Mouse (Mus musculus) spleen, postnatal 4 days (tissue): ENCODE results near the gene Gm6020.
"Not testable (repeated sequence)": the region's sequence is repeated elsewhere in the genome, so short reads cannot be mapped to it uniquely, and the experiment has no call there.

ENCODE experiments used
- DNase-seq, 2 experiments: peaks; one replicate each; pipeline ENCODE4 v3.0.0; 2022; ENCODE audit warnings: low spot score in 2 of 2

Gm6020 gene

GRCm38 (mm10) chr19:61183590-61183989, at the start of gene Gm6020:
TSS of gene Gm6020 (plus strand) at chr19:61183890.
- not testable (repeated sequence) for DNase-seq

- DNase-seq: no peak
Measured at GRCm38 (mm10) chr19:61138655-61139054, 45.0 kb upstream of the Gm6020 start.

DNA sequence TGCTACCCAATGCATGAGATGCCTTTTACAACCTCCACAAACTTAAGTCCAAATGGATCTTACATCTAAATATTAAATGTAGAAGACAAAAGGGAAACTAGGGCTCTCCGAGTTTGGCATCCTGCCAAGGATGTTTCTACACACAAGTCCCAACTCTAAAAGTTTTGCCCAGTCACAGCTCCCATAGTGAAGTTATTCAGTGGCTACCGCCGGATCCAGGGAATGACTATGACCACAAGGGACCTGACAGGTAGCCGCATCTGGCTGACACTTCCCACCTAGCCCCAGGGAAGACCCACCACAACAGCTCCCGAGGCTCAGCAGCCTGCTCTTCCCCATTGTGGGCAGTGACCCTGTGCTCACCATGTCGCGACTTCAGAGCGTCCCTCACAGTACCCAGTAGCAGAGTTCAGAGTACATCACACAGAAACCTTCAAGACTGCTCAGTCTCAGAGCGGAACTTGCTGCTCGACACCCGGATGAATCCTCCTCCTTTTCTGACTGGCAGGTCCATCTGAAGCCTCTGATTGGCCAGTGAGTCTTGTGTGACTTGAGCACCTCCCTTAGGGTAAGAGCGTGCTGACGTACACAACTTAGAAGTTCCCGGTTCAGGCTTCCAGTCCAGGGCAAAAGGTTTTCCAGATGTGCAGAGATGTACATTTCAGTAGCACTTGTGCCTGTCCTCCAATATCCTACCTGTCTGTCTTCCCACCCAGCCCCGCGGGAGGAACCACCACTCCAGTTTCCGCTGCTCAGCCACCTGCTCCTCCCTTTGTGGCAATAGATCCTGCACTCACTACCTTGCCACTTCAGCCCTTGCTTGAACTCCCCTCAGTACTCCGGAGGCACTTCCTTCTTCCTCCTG, 43.1 kb upstream of the Gm6020 start, which contains the start of gene Zfp950:
Zfp950 (minus strand) TSS at position 499 of the 865 bp plus-strand sequence.
- peak; percentile 79 to 85 for DNase-seq

DNA sequence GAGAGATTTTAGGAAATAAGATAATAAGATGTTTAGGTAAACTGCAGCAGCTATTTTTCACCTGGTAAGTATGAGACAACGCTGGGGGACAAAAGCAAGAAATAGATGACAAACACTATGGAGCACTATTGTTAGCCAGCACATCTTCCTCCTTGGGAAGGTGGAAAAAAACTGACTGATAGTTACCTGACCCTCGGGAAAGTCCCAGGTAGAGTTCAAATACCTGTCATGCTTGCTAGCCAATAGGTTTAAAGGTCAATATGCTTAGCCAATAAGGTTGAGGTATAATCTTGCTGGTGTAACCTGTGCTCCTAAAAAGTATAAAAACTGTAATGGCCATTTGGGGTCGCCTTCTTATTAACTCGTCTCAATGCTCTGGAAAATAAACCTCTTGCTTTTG, 42.4 kb upstream of the Gm6020 start:
- no peak for DNase-seq

- DNase-seq: peak; percentile 25 to 61
Measured at GRCm38 (mm10) chr19:61151372-61151700, 32.4 kb upstream of the Gm6020 start.

GRCm38 (mm10) chr19:61151701-61152420, 31.8 kb upstream of the Gm6020 start:
- DNase-seq: peak; percentile 16 to 59

DNA sequence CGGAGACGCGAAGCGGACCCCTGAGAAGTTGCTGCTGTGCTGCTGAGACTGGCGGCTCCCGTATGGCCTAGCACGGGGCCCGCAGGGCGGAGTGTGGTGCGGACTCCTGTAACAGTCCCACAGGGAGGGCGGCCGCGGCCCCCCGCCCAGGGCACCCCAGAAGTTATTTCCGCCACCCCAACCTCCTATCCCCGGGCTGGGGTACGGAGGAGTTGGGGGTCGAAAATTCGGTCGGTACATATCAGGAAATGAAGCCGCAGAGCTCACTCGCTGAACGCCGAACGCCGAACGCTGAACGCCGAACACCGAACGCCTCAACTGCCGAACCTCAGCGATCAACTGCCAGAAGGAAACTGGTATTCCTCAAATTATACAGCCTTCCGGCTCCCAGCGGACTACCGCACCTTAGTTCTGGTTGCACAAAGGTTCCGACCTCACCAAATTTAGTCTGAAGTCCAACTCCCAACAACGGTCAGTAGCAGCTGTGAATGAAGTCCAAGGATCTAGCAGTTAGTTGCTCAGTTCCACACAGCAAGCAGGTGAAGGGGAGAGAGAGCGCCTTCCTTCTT, 7.8 kb upstream of the Gm6020 start, which contains the start of gene Gm7102:
Gm7102 (minus strand) TSS at position 554 of the 569 bp plus-strand sequence.
- no peak for DNase-seq

DNA sequence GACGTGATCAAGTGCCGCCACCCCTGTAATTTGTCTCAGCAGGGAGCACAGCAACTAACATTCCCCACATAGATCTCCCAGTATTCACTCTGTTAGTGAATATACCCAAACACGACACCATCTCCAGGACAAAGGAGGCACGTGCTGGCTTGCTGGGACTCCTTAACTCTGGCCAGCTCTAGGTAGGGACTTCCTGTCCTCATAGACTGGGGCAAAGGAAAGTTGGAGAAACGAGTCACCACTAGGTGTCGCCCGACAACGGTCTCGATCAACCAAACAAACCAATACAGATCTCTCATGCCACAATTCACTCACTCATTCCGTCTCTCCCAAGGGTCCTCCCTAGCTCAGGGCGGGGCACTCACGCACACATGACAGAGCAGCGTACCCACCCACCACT, 15.6 kb downstream of the Gm6020 start:
- DNase-seq: peak; percentile 88 to 95

GRCm38 (mm10) chr19:61199836-61200235, 16.1 kb downstream of the Gm6020 start:
- peak; percentile 21 to 71 for DNase-seq

GRCm38 (mm10) chr19:61207506-61207905, 23.8 kb downstream of the Gm6020 start:
- DNase-seq: not testable (repeated sequence)

DNA sequence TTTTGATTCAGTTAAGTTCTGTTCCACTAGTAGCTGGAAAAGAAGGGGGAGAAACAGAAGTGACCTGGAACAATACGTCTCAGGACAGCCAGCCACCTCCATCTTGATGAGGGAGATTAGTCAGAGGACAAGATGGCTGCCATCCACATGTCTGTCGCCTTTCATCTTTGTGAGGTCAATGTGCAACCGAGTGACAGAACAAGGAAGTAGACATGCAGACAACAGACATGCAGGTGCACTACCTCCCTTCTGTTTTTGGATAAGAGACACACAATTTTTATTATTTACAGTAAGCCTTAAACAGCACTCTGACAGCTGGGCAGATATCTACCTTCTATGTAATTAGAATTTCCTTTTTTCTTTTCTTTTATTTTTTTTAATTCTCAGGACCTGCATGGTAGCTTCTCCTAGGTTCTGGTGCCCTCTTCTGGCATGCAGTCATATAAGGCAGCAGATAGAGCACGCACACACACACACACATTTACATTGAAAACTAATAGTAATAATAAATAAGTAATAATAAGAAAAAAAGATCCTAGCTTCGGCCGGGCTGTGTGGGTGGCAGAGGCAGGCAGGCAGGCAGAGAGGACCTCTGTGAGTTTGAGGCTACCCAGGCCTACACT, 40.1 kb downstream of the Gm6020 start:
- peak in 1 of 2 experiments; percentile 59 for DNase-seq

GRCm38 (mm10) chr19:61224678-61225525, 41.2 kb downstream of the Gm6020 start:
- peak in 1 of 2 experiments; percentile 78 for DNase-seq

DNA sequence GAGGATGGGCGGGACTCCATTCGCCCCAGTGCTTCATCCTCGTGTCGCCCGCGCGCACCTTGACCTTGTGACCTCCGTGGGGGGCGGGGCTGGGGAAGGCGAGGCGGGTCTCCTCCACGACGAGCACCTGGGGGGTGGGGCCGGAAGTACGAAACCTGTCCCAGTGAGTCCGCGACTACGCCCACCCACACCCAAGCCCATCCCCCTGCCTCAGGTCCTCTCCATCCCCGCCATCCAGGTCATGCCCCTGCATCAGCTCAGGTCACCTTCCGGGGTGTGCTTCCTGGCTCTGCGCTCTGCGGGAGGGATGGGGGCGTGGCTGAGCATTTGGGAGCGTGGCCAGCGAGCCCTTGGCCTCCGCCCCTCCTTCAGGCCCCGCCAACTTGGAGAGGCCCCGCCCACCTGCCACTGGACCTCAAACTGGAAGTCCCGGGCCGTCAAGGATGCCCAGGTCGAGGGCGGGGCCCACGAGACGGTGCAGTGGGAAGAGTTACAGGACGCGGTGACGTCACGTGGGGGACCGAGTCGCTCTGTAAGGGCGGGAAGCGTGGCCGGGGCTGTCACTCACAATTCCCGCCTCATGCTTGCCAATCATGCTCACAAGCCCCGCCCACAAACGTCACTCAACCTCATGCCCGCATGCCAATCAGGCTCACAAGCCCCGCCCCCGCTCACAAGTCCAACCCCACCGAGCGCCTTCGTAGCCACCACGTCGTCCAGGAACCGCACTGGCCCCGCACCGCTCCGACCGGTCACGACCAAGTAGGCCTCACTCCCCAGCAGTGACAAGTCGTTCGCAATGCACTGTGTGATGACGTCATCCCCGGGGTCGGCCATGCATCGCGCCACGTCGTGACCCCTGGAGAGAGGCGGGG, 42.1 kb downstream of the Gm6020 start:
- peak; percentile 75 to 88 for DNase-seq

GRCm38 (mm10) chr19:61226401-61226927, 42.8 kb downstream of the Gm6020 start:
- DNase-seq: peak; percentile 71 to 86

- DNase-seq: peak; percentile 88 to 93
Measured at GRCm38 (mm10) chr19:61226928-61227854, 43.5 kb downstream of the Gm6020 start.

- DNase-seq: peak; percentile 27 to 76
Measured at GRCm38 (mm10) chr19:61227941-61228701, 44.4 kb downstream of the Gm6020 start, which contains the start of gene Csf2ra. TSS of gene Csf2ra (minus strand) at chr19:61228429.
